Mouse (Mus musculus) myocyte (in vitro differentiated cells): Measurements from ENCODE around the gene Grxcr1.

Experiments used
- CEBPB ChIP-seq: IDR thresholded peaks from 2 replicates; pipeline ENCODE4 v1.6.1; 2011; ENCODE audit warnings: mild to moderate bottlenecking, moderate library complexity; ENCODE audit not compliant: poor library complexity, insufficient read depth, severe bottlenecking
- E2F4 ChIP-seq: IDR thresholded peaks from one replicate; pipeline ENCODE4 v1.6.1; 2011; ENCODE audit warnings: mild to moderate bottlenecking, control low read depth, moderate library complexity; ENCODE audit not compliant: insufficient read depth
- MAX ChIP-seq: IDR thresholded peaks from one replicate; pipeline ENCODE4 v1.6.1; 2011; ENCODE audit warnings: low read depth, mild to moderate bottlenecking, control low read depth
- MYOD1 ChIP-seq, 3 experiments: IDR thresholded peaks; one replicate each; pipeline ENCODE4 v1.6.1; 2011; ENCODE audit warnings: control low read depth in 2 of 3, low read depth in 2 of 3, mild to moderate bottlenecking in 2 of 3, moderate library complexity in 1 of 3; ENCODE audit not compliant: insufficient read length in 2 of 3, control insufficient read depth in 1 of 3
- MYOG ChIP-seq, 3 experiments: IDR thresholded peaks; one replicate each; pipeline ENCODE4 v1.6.1; 2011; ENCODE audit warnings: control low read depth in 2 of 3, low read depth in 2 of 3, mild to moderate bottlenecking in 2 of 3; ENCODE audit not compliant: insufficient read length in 2 of 3, control insufficient read depth in 1 of 3, insufficient read depth in 1 of 3
- POLR2A ChIP-seq: IDR thresholded peaks from one replicate; pipeline ENCODE4 v1.6.1; 2011; ENCODE audit warnings: low read depth, mild to moderate bottlenecking, control low read depth, moderate library complexity; ENCODE audit not compliant: insufficient read length
- TCF3 ChIP-seq: IDR thresholded peaks from one replicate; pipeline ENCODE4 v1.6.1; 2011; ENCODE audit warnings: low read depth, control low read depth; ENCODE audit not compliant: insufficient read length
- USF1 ChIP-seq: IDR thresholded peaks from one replicate; pipeline ENCODE4 v1.6.1; 2011; ENCODE audit warnings: low read depth, mild to moderate bottlenecking, control low read depth, moderate library complexity

- TF ChIP-seq MYOD1 (IDR thresholded peaks at IDR 0.05; ENCODE audit: control insufficient read depth in 1 of 3, insufficient read length in 2 of 3, low read depth in 2 of 3) (no peak), POLR2A (no peak), CEBPB (no peak), MAX (no peak), MYOG (IDR thresholded peaks at IDR 0.05; ENCODE audit: control insufficient read depth in 1 of 3, insufficient read depth in 1 of 3, insufficient read length in 2 of 3, low read depth in 2 of 3) (no peak), E2F4 (no peak), USF1 (no peak), TCF3 (no peak)
Measured at GRCm38 (mm10) chr5:68128821-68129608, 97.4 kb downstream of the Grxcr1 start.
